Mouse (Mus musculus) liver, adult 2 months (tissue): Measurements from ENCODE around the gene Dgkb.

Source experiments
- CTCF ChIP-seq: fragments of 200-500 bp; IDR thresholded peaks from 2 replicates; pipeline ENCODE4 v1.5.1; 2011; ENCODE audit warnings: low read depth, low read length, control low read depth
- POLR2A ChIP-seq: fragments of 200-500 bp; IDR thresholded peaks from 2 replicates; pipeline ENCODE4 v1.6.1; 2011; ENCODE audit warnings: low read length, control low read depth; ENCODE audit not compliant: insufficient read depth; ENCODE audit errors: extremely low read depth

DNA sequence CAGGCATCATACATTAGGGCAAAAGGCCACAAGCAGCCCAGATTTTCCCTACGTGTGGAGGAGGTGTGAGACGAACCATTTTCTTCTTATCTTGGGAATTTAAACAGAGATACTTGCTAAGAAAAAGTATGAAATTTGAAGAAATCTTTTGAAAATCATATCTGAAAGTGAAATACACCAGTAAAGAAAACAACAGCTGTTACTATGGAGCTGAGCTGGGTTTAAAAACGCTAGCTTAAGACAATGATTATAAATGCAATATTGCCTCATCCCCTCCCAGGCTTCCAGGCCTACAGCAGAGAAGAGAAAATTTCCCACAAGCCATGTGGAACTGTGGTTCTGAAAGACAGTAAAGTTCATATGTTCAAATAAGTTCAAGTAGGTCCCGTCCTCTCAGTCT, 582.6 kb downstream of the Dgkb start:
- no peak for TF ChIP-seq CTCF
- no peak for TF ChIP-seq POLR2A
